Mouse (Mus musculus) cerebellum, adult 2 months (tissue): ENCODE results near the gene Lif.

Experiments used
- CTCF ChIP-seq: fragments of 200-500 bp; IDR thresholded peaks from 2 replicates; pipeline ENCODE4 v1.5.1; 2011; ENCODE audit warnings: low read depth, mild to moderate bottlenecking, control low read depth, low read length, moderate library complexity, borderline replicate concordance; ENCODE audit not compliant: insufficient read depth
- POLR2A ChIP-seq: fragments of 200-500 bp; IDR thresholded peaks from 2 replicates; pipeline ENCODE4 v1.6.1; 2011; ENCODE audit warnings: low read length, control low read depth, borderline replicate concordance; ENCODE audit not compliant: insufficient read depth

GRCm38 (mm10) chr11:4231435-4231834, 25.9 kb upstream of the Lif start:
- no peak for TF ChIP-seq CTCF
- TF ChIP-seq POLR2A: no peak
